Mouse (Mus musculus): ENCODE data around the gene Pdia4. TPM values are rescaled to one million over a fixed set of nuclear protein-coding genes. Genes with fewer than 3 reads are reported as not detected.
A peak's percentile ranks its signal among the peaks of the same experiment; 100 is the strongest.

The Pdia4 gene
- polyA plus RNA-seq, 1 experiment from 2014 or later, result 300 TPM

DNA sequence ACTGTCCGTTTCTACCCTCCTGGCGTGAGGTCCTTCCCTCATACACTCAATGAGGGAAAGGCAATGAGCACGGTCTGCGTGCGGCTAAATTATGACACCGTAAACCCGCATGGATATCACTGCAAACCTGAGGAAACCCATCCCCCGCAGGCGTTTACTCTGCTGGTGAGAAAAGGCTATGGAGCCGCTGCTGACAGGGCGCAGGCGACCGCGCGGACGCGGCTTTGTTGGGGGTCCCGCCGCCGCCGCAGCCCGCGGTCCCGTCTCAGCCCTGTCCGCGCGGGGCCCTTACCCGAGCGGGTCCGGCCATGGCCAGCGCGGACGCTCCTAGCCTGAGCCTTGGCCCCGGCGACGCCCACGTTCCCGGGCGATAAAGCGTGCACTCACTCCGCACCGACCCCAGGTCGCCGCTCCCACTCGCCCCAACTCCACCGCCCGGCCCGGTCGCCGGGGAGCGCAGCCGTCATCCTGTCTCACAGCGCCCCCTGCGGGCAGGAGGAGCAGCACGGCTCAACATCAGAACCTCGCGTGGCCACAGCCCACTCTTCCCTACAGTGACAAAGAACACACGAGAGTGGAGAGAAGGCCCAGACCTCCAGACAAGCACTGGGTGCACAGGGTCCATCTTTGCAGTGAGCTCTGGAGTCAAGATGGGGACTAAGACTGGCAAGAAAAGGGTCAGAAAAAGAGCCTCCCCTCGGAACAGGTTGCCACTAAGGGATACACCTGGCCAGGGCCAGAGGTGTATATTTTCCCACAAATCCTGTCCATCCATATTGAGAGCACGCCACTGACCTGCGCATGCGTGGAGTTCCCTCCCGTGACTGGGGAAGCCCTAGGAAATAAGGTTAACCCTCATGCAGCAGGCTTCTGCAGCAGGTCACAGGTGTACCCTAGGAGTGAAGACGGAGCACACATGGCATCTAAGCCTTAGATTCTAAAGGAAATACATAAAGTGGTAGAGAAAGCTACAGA lies 17.2 kb upstream of the Pdia4 start, which contains the start of gene Zfp786:
Gene Zfp786, minus strand, starts transcription at position 764 of the 975 bp plus-strand sequence.
- 2% methylated on average over 63 of the region's 64 CpGs for WGBS

DNA sequence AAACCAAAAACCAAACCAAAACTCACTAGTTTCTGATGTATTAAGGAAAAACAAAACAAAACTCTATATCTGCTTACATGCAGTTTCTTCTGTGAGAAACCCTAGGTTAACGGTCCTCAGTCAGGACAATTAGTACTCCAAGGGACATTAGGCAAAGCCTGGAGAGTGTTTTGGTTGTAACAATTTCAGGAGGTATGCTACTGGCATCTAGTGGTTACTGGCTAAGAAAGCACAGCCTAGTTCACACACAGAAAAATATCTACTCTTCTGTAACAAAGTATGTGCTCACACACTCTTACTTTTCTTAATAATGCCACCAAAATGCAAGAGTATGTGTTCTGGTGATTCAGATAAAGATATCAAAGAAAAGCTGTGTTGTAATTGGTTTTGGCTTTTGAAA lies 15.7 kb upstream of the Pdia4 start:
- no peaks in the 10 kb centered on the region for H3K27me3 ChIP-seq
- no peak overlapping the region for H3K27ac ChIP-seq
- no peaks in the 10 kb centered on the region for H3K4me1 ChIP-seq
- peak overlapping the region; percentile 56; the same call in 1 of the 2 replicates for H3K4me2 ChIP-seq (replicated peaks)
- whole genome bisulfite sequencing, result 12% methylated on average over 1 of the region's 1 CpGs
- H3K9me3 ChIP-seq, result no peaks in the 10 kb centered on the region
- H3K36me3 ChIP-seq, result peaks cover 10% of the 10 kb centered on the region; the same call in 1 of the 2 replicates
- no peak overlapping the region for H3K4me3 ChIP-seq
- no peak overlapping the region for H3K9ac ChIP-seq
- ATAC-seq (ENCODE audit: insufficient number of reproducible peaks, insufficient read depth, low FRiP score, low TSS enrichment), result no peak

More for the DNA sequence above, 17.2 kb upstream of the Pdia4 start, which contains the start of gene Zfp786:
- peak; percentile 82 for ATAC-seq (ENCODE audit: insufficient number of reproducible peaks, insufficient read depth, low FRiP score, low TSS enrichment)
- H3K36me3 ChIP-seq, result no peaks in the 10 kb centered on the region; the same call in 1 of the 2 replicates
- H3K9ac ChIP-seq, result peak within 1 kb of the TSS; percentile 91
- H3K4me2 ChIP-seq (replicated peaks), result peak within 1 kb of the TSS; percentile 56
- no peaks in the 10 kb centered on the region for H3K4me1 ChIP-seq
- H3K9me3 ChIP-seq, result no peaks in the 10 kb centered on the region
- peak within 1 kb of the TSS; percentile 74 for H3K27ac ChIP-seq
- H3K4me3 ChIP-seq, result peak within 1 kb of the TSS; percentile 84
- H3K27me3 ChIP-seq, result no peaks in the 10 kb centered on the region

DNA sequence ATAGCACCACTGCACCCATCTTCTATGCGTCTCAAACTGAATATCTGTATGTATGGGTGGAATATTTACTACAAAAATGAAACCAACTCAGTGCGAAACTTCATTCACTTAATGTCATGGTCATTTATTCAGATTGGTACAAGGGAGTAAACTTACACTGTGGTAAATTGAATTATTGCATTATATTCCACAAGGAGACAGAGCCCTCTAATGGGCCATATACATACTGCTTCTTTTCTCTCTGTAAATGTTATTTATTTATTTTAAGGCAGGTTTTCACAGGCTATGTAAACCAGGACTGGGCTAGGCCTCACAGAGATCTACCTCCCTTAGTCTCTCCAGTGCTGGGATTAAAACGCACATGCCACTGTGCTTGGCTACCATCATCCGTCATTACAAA lies 14.2 kb upstream of the Pdia4 start:
- H3K36me3 ChIP-seq, result peaks cover 23% of the 10 kb centered on the region
- no peak for ATAC-seq (ENCODE audit: insufficient number of reproducible peaks, insufficient read depth, low FRiP score, low TSS enrichment)
- H3K27ac ChIP-seq, result no peak overlapping the region
- no peak overlapping the region for H3K4me3 ChIP-seq
- H3K27me3 ChIP-seq, result no peaks in the 10 kb centered on the region
- H3K9ac ChIP-seq, result no peak overlapping the region
- 91% methylated on average over 4 of the region's 4 CpGs for WGBS
- H3K4me2 ChIP-seq (replicated peaks), result no peak overlapping the region
- no peaks in the 10 kb centered on the region for H3K4me1 ChIP-seq
- no peaks in the 10 kb centered on the region for H3K9me3 ChIP-seq

DNA sequence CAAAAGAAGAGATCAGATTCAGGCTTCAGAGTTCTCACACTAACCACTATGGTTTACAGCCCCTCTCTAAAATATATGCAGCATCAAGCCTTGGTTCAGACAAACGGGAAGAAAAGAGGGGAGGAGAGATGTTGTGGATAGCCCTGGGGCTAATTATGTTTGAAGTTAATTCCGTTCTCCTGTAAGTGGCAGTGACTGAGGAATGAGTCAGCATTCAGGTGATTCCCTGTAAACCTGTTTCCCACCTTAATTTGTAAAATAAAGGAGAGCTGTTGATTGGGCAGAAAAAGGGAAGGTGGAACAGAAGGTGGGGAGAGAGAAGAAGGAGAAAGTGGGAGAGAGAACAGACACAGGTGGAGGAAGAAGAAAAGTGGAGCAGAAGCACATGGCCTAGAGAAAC lies 11.0 kb upstream of the Pdia4 start:
- Histone ChIP-seq H3K9me3 (no peaks in the 10 kb centered on the region), H3K4me2 (replicated peaks) (no peak overlapping the region), H3K36me3 (peaks cover 52% of the 10 kb centered on the region), H3K9ac (no peak overlapping the region), H3K27ac (no peak overlapping the region), H3K4me3 (no peak overlapping the region), H3K27me3 (no peaks in the 10 kb centered on the region), H3K4me1 (no peaks in the 10 kb centered on the region)
- WGBS, result 55% methylated on average over 2 of the region's 2 CpGs
- no peak for ATAC-seq (ENCODE audit: insufficient number of reproducible peaks, insufficient read depth, low FRiP score, low TSS enrichment)

DNA sequence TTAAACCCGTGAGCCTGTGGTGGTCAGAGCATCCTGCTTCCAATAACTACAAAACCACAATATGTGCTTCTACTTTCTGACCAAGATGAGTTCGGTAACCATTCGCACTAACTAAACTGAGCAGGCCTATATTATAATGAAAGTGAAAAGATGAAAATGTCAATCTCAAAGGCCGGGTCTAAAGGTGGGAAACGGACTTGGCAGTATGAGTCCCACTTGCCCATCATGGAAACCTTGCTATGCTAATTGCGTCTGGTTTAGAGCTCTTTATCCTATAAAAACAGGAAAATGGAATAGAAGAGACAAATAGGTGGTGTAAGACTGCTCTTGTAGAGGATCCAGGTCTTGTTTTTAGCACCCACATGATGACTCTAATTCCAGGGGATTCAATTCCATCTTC lies 8.5 kb upstream of the Pdia4 start:
- Histone ChIP-seq H3K4me3 (no peak overlapping the region), H3K27me3 (no peaks in the 10 kb centered on the region), H3K4me2 (replicated peaks) (no peak overlapping the region), H3K36me3 (peaks cover 58% of the 10 kb centered on the region), H3K9me3 (no peaks in the 10 kb centered on the region), H3K4me1 (no peaks in the 10 kb centered on the region), H3K27ac (no peak overlapping the region), H3K9ac (no peak overlapping the region)
- no peak for ATAC-seq (ENCODE audit: insufficient number of reproducible peaks, insufficient read depth, low FRiP score, low TSS enrichment)
- 91% methylated on average over 6 of the region's 6 CpGs for WGBS

DNA sequence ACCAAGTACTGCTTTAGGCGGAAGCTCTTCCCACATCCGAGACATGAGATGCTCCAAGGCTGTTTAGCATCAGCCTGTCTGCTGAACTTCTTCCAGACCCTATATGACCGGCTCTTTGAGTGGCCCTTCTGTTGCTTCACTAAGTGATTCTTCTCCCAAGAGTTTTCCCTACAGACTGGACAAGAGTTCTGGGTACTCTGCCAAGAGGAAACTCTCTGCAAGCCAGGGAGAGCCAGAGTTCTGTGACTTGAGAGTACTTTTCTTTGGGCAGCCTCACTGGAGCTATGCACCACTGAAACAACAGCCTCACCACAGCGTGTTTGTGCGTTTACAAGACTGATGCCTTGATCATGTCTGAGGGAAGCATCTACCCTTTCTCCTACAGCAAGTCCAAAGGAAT lies 8.0 kb upstream of the Pdia4 start:
- WGBS, result 92% methylated on average over 5 of the region's 5 CpGs
- no peak overlapping the region for H3K9ac ChIP-seq
- ATAC-seq (ENCODE audit: insufficient number of reproducible peaks, insufficient read depth, low FRiP score, low TSS enrichment), result no peak
- H3K4me1 ChIP-seq, result no peaks in the 10 kb centered on the region
- no peaks in the 10 kb centered on the region for H3K27me3 ChIP-seq
- no peak overlapping the region for H3K27ac ChIP-seq
- H3K9me3 ChIP-seq, result no peaks in the 10 kb centered on the region
- no peak overlapping the region for H3K4me3 ChIP-seq
- H3K36me3 ChIP-seq, result peaks cover 58% of the 10 kb centered on the region
- no peak overlapping the region for H3K4me2 ChIP-seq (replicated peaks)

DNA sequence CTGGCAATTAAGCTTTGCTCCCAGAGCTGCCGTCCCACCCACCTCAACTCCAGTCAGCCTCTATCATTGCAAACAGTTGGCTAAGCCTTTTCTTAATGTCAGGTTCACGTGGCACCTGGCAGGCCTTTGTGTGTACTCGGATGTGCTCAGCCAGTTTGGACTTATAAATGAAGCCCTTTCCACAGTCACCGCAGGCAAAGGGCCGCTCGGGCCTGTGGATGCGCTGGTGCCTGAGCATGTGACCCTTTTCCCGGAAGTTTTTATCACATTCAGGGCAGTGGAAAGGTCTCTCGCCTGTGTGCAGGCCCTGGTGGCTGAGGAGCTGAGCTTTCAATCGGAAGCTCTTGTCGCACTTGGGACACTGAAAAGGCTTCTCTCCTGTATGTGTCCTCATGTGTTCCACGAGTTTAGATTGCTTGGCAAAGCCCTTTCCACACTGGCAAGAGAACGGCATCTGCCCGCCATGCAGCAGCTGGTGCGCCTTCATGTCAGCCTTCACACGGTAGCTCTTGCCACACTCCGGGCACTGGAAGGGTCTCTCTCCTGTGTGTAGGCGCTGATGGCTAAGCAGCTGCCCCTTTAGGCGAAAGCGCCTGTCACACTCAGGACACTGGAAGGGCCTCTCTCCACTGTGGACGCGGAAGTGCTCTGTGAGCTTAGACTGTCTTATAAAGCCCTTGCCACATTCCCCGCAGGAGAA lies 6.5 kb upstream of the Pdia4 start:
- no peak for ATAC-seq (ENCODE audit: insufficient number of reproducible peaks, insufficient read depth, low FRiP score, low TSS enrichment)
- Histone ChIP-seq H3K27ac (no peak overlapping the region), H3K36me3 (peaks cover 56% of the 10 kb centered on the region), H3K4me1 (no peaks in the 10 kb centered on the region), H3K27me3 (no peaks in the 10 kb centered on the region), H3K4me2 (replicated peaks) (no peak overlapping the region), H3K9me3 (no peaks in the 10 kb centered on the region), H3K4me3 (no peak overlapping the region), H3K9ac (no peak overlapping the region)
- WGBS, result 92% methylated on average over 23 of the region's 23 CpGs

DNA sequence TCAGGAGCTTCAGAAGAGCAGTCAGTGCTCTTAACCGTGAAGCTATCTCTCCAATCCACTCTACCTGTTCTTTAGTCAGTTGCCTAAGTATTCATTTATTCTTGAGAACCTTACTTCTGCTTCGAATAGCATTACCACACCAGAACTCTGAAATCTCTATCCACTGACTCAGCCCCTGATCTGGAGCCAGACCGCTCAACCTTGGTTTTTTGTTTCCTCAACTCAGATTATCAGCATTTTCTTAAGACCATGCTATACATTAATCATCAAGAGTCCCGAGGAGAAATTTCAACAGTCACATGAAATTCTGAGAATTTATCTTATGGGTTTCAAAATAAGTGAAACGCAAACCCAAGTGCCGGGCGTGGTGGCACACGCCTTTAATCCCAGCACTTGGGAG lies 5.5 kb upstream of the Pdia4 start:
- no peak overlapping the region for H3K27ac ChIP-seq
- WGBS, result 96% methylated on average over 8 of the region's 8 CpGs
- H3K4me3 ChIP-seq, result no peak overlapping the region
- H3K4me1 ChIP-seq, result no peaks in the 10 kb centered on the region
- H3K9me3 ChIP-seq, result no peaks in the 10 kb centered on the region
- no peak for ATAC-seq (ENCODE audit: insufficient number of reproducible peaks, insufficient read depth, low FRiP score, low TSS enrichment)
- H3K4me2 ChIP-seq (replicated peaks), result no peak overlapping the region
- H3K27me3 ChIP-seq, result no peaks in the 10 kb centered on the region
- H3K9ac ChIP-seq, result no peak overlapping the region
- H3K36me3 ChIP-seq, result peaks cover 46% of the 10 kb centered on the region

DNA sequence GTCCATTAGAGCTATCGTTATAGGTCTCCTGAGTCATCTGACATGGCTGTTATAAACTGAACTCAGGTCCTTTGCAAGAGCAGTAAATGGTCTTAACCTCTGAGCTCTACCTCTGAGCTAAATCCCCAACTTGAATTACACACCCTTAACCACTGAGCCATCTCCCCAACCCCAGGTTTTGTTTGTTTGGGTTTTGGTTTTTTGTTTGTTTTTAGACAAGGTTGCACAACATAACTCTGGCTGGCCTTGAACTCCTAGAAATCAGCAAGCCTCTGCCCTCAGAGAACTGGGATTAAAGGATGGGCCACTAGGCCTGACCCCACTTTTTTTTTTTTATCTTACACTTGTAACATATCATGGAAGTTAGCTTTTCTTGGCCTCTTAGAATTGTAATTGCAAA lies 2.9 kb upstream of the Pdia4 start:
- H3K4me2 ChIP-seq (replicated peaks), result no peak overlapping the region
- H3K4me1 ChIP-seq, result peaks cover 7% of the 10 kb centered on the region
- no peak overlapping the region for H3K4me3 ChIP-seq
- no peaks in the 10 kb centered on the region for H3K9me3 ChIP-seq
- no peaks in the 10 kb centered on the region for H3K27me3 ChIP-seq
- H3K27ac ChIP-seq, result no peak overlapping the region
- H3K36me3 ChIP-seq, result peaks cover 25% of the 10 kb centered on the region
- ATAC-seq (ENCODE audit: insufficient number of reproducible peaks, insufficient read depth, low FRiP score, low TSS enrichment), result no peak
- WGBS, result 90% methylated on average over 1 of the region's 1 CpGs
- H3K9ac ChIP-seq, result no peak overlapping the region

DNA sequence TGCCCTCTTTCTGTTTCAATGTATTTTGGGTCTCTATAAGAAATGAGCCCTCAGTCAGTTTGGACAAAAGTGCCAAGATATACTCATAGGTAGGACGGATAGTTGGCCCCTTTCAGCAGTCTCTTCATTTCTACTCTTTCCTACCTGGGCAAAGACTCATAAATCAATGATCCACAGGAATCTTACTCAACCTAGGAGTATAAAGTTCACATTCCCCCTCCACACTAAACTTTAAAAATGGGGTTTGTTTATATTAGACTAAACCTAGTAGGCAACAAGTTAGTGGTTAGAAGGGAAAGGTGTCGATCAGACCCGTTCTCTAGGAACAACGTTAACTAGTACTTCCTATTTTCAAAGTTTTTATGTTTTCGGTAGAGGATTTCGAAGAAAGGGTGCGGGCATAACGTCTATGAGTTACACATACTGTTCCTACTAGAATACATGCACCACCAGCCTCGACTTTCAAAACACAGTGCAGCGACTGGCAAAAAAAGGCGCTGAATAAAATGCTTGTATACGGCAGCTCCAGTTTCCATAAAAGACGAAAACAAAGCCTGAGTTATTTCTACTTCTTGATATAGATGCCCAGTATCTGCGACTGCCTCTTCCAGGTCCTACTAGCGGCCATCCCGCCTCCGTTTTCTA lies 837 bp downstream of the Pdia4 start:
- Histone ChIP-seq H3K27ac (peak overlapping the region; percentile 97), H3K27me3 (no peaks in the 10 kb centered on the region), H3K36me3 (0 out of 2 replicates have a peak, but pooled peaks cover 2% of the 10 kb centered on the region), H3K9ac (peak overlapping the region; percentile 89), H3K4me3 (peak overlapping the region; percentile 81), H3K4me2 (replicated peaks) (peak overlapping the region; percentile 66), H3K9me3 (no peaks in the 10 kb centered on the region), H3K4me1 (peaks cover 26% of the 10 kb centered on the region)
- 1% methylated on average over 17 of the region's 17 CpGs for WGBS
- ATAC-seq (ENCODE audit: insufficient number of reproducible peaks, insufficient read depth, low FRiP score, low TSS enrichment), result no peak

DNA sequence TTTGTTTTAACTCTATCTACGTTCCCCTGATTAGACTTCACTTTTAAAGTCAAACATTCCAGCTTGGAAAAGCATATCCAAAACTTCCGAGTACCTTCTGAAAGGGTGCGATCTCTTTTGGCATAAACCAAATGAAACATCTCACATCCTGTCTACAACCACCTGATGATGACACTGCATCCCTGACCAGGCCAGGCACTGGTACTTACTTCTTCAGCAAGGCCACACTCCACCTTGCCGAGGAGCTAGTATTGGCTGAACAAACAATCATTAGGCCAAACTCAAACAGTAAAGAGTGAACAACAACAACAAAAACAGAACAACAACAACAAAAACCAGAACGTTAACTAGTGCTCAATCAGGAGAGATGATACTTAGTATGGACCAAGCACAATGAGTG lies 1.9 kb downstream of the Pdia4 start:
- Histone ChIP-seq H3K9me3 (no peaks in the 10 kb centered on the region), H3K4me2 (replicated peaks) (peak overlapping the region; percentile 66), H3K27ac (no peak overlapping the region), H3K27me3 (no peaks in the 10 kb centered on the region), H3K36me3 (peaks cover 7% of the 10 kb centered on the region), H3K4me1 (peaks cover 26% of the 10 kb centered on the region), H3K9ac (peak overlapping the region; percentile 89), H3K4me3 (peak overlapping the region; percentile 81)
- 61% methylated on average over 5 of the region's 5 CpGs for WGBS
- ATAC-seq (ENCODE audit: insufficient number of reproducible peaks, insufficient read depth, low FRiP score, low TSS enrichment), result no peak

Data from embryonic facial prominence, embryonic 12.5 days (tissue).